Mouse (Mus musculus) v-Abl transformed pro-B cells (cell line): ENCODE data around the gene Maf.

ENCODE experiments used
- in situ Hi-C, 2 experiments: fragments of 400-800 bp; cut with MboI; formaldehyde crosslinking; loops; one replicate each; pipeline ENCODE4 v1.15.1; 2025; ENCODE audit not compliant: unreplicated experiment in 2 of 2

Maf gene

GRCm38 (mm10) chr8:115706861-115707730, 498 bp downstream of the Maf start:
- in situ Hi-C loops, result loop anchor here (5.0 to 25.0 kb wide), 3 partner anchors 945 to 1250 kb away; no protein-coding TSS in a partner anchor

- in situ Hi-C loops, result loop anchor here (5.0 to 25.0 kb wide), 3 partner anchors 944 to 1249 kb away; no protein-coding TSS in a partner anchor
Measured at GRCm38 (mm10) chr8:115706411-115706860, 1.2 kb downstream of the Maf start.

- in situ Hi-C loops, result loop anchor here (5.0 to 25.0 kb wide), 3 partner anchors 943 to 1248 kb away; no protein-coding TSS in a partner anchor
Measured at GRCm38 (mm10) chr8:115705591-115706110, 1.9 kb downstream of the Maf start.

- in situ Hi-C loops, result loop anchor here (25.0 kb wide), 2 partner anchors 941 to 1166 kb away; no protein-coding TSS in a partner anchor
Measured at GRCm38 (mm10) chr8:115703056-115703455, 4.5 kb downstream of the Maf start.

- in situ Hi-C loops, result loop anchor here (25.0 kb wide), 2 partner anchors 939 to 1164 kb away; no protein-coding TSS in a partner anchor
Measured at GRCm38 (mm10) chr8:115701001-115701400, 6.6 kb downstream of the Maf start.

- in situ Hi-C loops, result no loop called here
Measured at GRCm38 (mm10) chr8:115699151-115699550, 8.4 kb downstream of the Maf start.

- in situ Hi-C loops, result no loop called here
Measured at GRCm38 (mm10) chr8:115697410-115697809, 10.2 kb downstream of the Maf start.

- in situ Hi-C loops, result no loop called here
Measured at GRCm38 (mm10) chr8:115696661-115697060, 10.9 kb downstream of the Maf start.

- in situ Hi-C loops, result no loop called here
Measured at GRCm38 (mm10) chr8:115687349-115687748, 20.2 kb downstream of the Maf start.

- in situ Hi-C loops, result no loop called here
Measured at GRCm38 (mm10) chr8:115683309-115683708, 24.3 kb downstream of the Maf start.

GRCm38 (mm10) chr8:115679539-115679938, 28.1 kb downstream of the Maf start:
- in situ Hi-C loops, result no loop called here

GRCm38 (mm10) chr8:115664866-115665265, 42.7 kb downstream of the Maf start:
- in situ Hi-C loops, result no loop called here

GRCm38 (mm10) chr8:115650110-115650521, 57.5 kb downstream of the Maf start:
- in situ Hi-C loops, result no loop called here

GRCm38 (mm10) chr8:115645139-115645538, 62.5 kb downstream of the Maf start:
- in situ Hi-C loops, result no loop called here

GRCm38 (mm10) chr8:115641936-115642335, 65.7 kb downstream of the Maf start:
- in situ Hi-C loops, result no loop called here

- in situ Hi-C loops, result no loop called here
Measured at GRCm38 (mm10) chr8:115639951-115640350, 67.6 kb downstream of the Maf start.

- in situ Hi-C loops, result no loop called here
Measured at GRCm38 (mm10) chr8:115636751-115637150, 70.8 kb downstream of the Maf start.
